19 mouse cellular contexts compared by ENCODE assay signal in the genomic region with DNA sequence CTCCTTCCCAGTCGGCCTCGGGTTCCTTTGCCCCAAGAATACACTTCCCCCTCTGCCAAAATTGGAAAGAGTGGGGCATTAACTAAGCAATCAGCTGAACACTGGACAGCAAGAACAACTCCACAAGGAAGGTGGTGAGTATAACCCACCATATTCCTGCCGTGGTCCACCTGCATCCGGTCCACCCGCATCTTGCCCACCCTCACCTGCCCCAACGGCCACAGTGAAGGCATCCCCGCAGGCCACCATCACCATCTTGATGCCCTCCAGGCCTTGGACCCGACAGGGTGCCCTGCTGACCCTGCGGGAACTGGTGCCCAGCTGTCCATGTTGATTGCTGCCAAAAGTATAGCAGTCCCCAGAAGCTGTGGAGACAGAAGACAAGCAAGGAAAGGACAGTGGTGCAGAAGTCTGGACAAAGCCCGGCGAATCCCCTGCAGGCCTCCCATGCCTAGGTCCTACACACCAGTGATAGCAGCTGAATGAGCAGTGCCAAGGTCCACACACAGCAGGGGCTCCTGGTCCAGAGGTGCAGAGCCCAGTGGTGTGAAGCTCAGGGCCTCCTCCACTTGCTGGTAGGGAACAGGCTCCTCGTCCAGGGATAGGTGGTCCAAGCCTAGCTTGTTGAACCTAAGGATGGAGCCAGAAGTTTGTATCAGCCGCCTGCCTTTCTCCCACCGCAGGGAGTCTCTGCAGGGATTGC. TPM values are rescaled to one million over a fixed set of nuclear protein-coding genes. Genes with fewer than 3 reads are reported as not detected.
A peak's percentile ranks its signal among the peaks of the same experiment; 100 is the strongest.
DNase-seq lines count a peak whose midpoint lies in the region; ATAC-seq and TF ChIP-seq lines count a peak whose summit lies in the region.
"Had no signal": no experiment of that assay in that cellular context is flagged by ENCODE, and none has a peak within 500 bp of the region (broad histone marks: within the 10 kb centered on the region; RNA-seq: fewer than 3 reads in every experiment).

No protein-coding gene starts in this region.

- peaks cover 37% of the 10 kb centered on the region for H3K4me1 ChIP-seq in hindbrain, embryonic 10.5 days (replicated peaks)
- peaks cover 21% of the 10 kb centered on the region for H3K4me1 ChIP-seq in hindbrain, embryonic 14.5 days (replicated peaks; ENCODE audit: control insufficient read depth, insufficient read depth, low read length)
- H3K4me1 ChIP-seq in G1E (ENCODE audit: insufficient read depth, low read depth, low read length): peaks cover 93% of the 10 kb centered on the region
- peaks cover 89% of the 10 kb centered on the region for H3K4me1 ChIP-seq in liver, embryonic 13.5 days (replicated peaks)
- H3K4me1 ChIP-seq in stomach, embryonic 16.5 days (ENCODE audit: control insufficient read depth, insufficient read depth, low read length): peaks cover 27% of the 10 kb centered on the region

- no peak for DNase-seq in hindbrain, embryonic 10.5 days (ENCODE audit: low spot score)
- no peak for DNase-seq in hindbrain, embryonic 14.5 days (ENCODE audit: low spot score)
- no peak for DNase-seq in G1E (ENCODE audit: low spot score)
- DNase-seq in liver, embryonic 13.5 days: no peak
- DNase-seq in urinary bladder, adult 2 months (ENCODE audit: low spot score): no peak
- DNase-seq: cerebellum, postnatal 25 days; heart, postnatal 4 days; right cerebral cortex, adult 18-20 months; spleen, adult 18-20 months; thymus, postnatal 36 days had no signal

- TF ChIP-seq CTCF in G1E (IDR thresholded peaks at IDR 0.05; ENCODE audit: low read depth, low read length): no peak

- H3K4me3 ChIP-seq in hindbrain, embryonic 10.5 days: no peak overlapping the region
- H3K4me3 ChIP-seq in hindbrain, embryonic 14.5 days (replicated peaks; ENCODE audit: low read length): no peak overlapping the region
- peak overlapping the region; percentile 49; the same call in 1 of the 2 replicates for H3K4me3 ChIP-seq in G1E (ENCODE audit: low read depth, low read length)
- no peak overlapping the region for H3K4me3 ChIP-seq in liver, embryonic 13.5 days (replicated peaks)
- H3K4me3 ChIP-seq in stomach, embryonic 16.5 days (replicated peaks; ENCODE audit: low read length): no peak overlapping the region
- H3K4me3 ChIP-seq: heart, embryonic 13.5 days; layer of hippocampus, adult 2 months; left cerebral cortex, adult 2 months; limb, embryonic 12.5 days had no signal

- 0 out of 2 replicates have a peak overlapping the region, but pooled peaks have one; percentile 25 for H3K27ac ChIP-seq in hindbrain, embryonic 10.5 days
- no peak overlapping the region for H3K27ac ChIP-seq in hindbrain, embryonic 14.5 days
- peak overlapping the region; percentile 91 for H3K27ac ChIP-seq in liver, embryonic 13.5 days
- H3K27ac ChIP-seq in stomach, embryonic 16.5 days (ENCODE audit: low read length): 0 out of 2 replicates have a peak overlapping the region, but pooled peaks have one; percentile 14
- H3K27ac ChIP-seq: heart, embryonic 13.5 days; layer of hippocampus, adult 2 months; left cerebral cortex, adult 2 months; limb, embryonic 12.5 days had no signal

- peaks cover 14% of the 10 kb centered on the region for H3K27me3 ChIP-seq in hindbrain, embryonic 10.5 days (ENCODE audit: insufficient read depth, poor library complexity, severe bottlenecking)
- no peaks in the 10 kb centered on the region for H3K27me3 ChIP-seq in hindbrain, embryonic 14.5 days (ENCODE audit: control insufficient read depth, insufficient read depth, low read length)
- no peaks in the 10 kb centered on the region for H3K27me3 ChIP-seq in G1E (ENCODE audit: insufficient read depth, low read length)
- no peaks in the 10 kb centered on the region for H3K27me3 ChIP-seq in liver, embryonic 13.5 days
- no peaks in the 10 kb centered on the region for H3K27me3 ChIP-seq in stomach, embryonic 16.5 days (ENCODE audit: control insufficient read depth, insufficient read depth, low read length)
- H3K27me3 ChIP-seq: heart, embryonic 13.5 days; limb, embryonic 12.5 days had no signal

- no peaks in the 10 kb centered on the region for H3K9me3 ChIP-seq in hindbrain, embryonic 10.5 days
- H3K9me3 ChIP-seq in hindbrain, embryonic 14.5 days (ENCODE audit: control insufficient read depth, low read length): no peaks in the 10 kb centered on the region
- H3K9me3 ChIP-seq in G1E (replicated peaks): 0 out of 2 replicates have a peak, but pooled peaks cover 2% of the 10 kb centered on the region
- H3K9me3 ChIP-seq in liver, embryonic 13.5 days (replicated peaks): no peaks in the 10 kb centered on the region
- no peaks in the 10 kb centered on the region for H3K9me3 ChIP-seq in stomach, embryonic 16.5 days (replicated peaks; ENCODE audit: control insufficient read depth, low read length)
- H3K9me3 ChIP-seq: heart, embryonic 13.5 days; limb, embryonic 12.5 days had no signal

- H3K36me3 ChIP-seq in hindbrain, embryonic 10.5 days: peaks cover 22% of the 10 kb centered on the region
- peaks cover 2% of the 10 kb centered on the region; the same call in 1 of the 2 replicates for H3K36me3 ChIP-seq in hindbrain, embryonic 14.5 days (replicated peaks; ENCODE audit: control insufficient read depth, insufficient read depth)
- peaks cover 51% of the 10 kb centered on the region for H3K36me3 ChIP-seq in G1E (replicated peaks)
- peaks cover 24% of the 10 kb centered on the region for H3K36me3 ChIP-seq in liver, embryonic 13.5 days
- no peaks in the 10 kb centered on the region for H3K36me3 ChIP-seq in stomach, embryonic 16.5 days (ENCODE audit: control insufficient read depth, insufficient read depth, low read length)

- H3K9ac ChIP-seq in hindbrain, embryonic 14.5 days: no peak overlapping the region
- H3K9ac ChIP-seq in liver, embryonic 13.5 days: peak overlapping the region; percentile 62
- no peak overlapping the region for H3K9ac ChIP-seq in stomach, embryonic 16.5 days (ENCODE audit: low read length)
- H3K9ac ChIP-seq: heart, embryonic 13.5 days; limb, embryonic 12.5 days had no signal

- 87% methylated on average over 14 of the region's 14 CpGs for WGBS in hindbrain, embryonic 10.5 days
- WGBS in hindbrain, embryonic 14.5 days: 92% methylated on average over 14 of the region's 14 CpGs
- 89% methylated on average over 14 of the region's 14 CpGs for WGBS in liver, embryonic 13.5 days (ENCODE audit: insufficient replicate concordance)
- WGBS in stomach, embryonic 16.5 days: 91% methylated on average over 14 of the region's 14 CpGs

- no peak for ATAC-seq in hindbrain, embryonic 14.5 days (ENCODE audit: low FRiP score)
- no peak for ATAC-seq in G1E (ENCODE audit: extremely low read depth, insufficient number of reproducible peaks, low FRiP score, poor library complexity, severe bottlenecking)
- ATAC-seq in liver, embryonic 13.5 days (ENCODE audit: low read depth): no peak
- ATAC-seq in stomach, embryonic 16.5 days (ENCODE audit: insufficient read depth, low FRiP score): no peak
- no peak for ATAC-seq in erythroid progenitor cell, adult 5-6 weeks (replicated peaks; ENCODE audit: low FRiP score, poor library complexity, severe bottlenecking)
- ATAC-seq: forebrain, embryonic 16.5 days; inflammation-experienced regulatory T-cells, adult 6 months; midbrain, embryonic 16.5 days had no signal

- no peak overlapping the region for H3K4me2 ChIP-seq in hindbrain, embryonic 14.5 days (replicated peaks)
- peak overlapping the region; percentile 73 for H3K4me2 ChIP-seq in liver, embryonic 13.5 days
- H3K4me2 ChIP-seq in stomach, embryonic 16.5 days (ENCODE audit: low read depth, low read length): no peak overlapping the region
- H3K4me2 ChIP-seq: heart, embryonic 13.5 days; limb, embryonic 12.5 days had no signal

RNA-seq across cellular contexts. Expression of a gene that starts 2.0 kb away (rescaled TPM):
- 124 and 163 TPM in 2 replicates for polyA plus RNA-seq in hindbrain, embryonic 10.5 days (2016; fragmentation: Nextera tagmentation; extraction: Ambion mirVana)
- 57.2 and 63.5 TPM in 2 replicates for polyA plus RNA-seq in hindbrain, embryonic 14.5 days (2014; fragmentation: Nextera tagmentation; extraction: Ambion mirVana)
- total RNA-seq in G1E (2014; fragmentation: Nextera tagmentation) (26.2 and 42.8 TPM in 2 replicates), G1E (2017) (7.0 and 9.2 TPM in 2 replicates)
- 53.0 and 74.4 TPM in 2 replicates for polyA plus RNA-seq in G1E (2012)
- 28.0 and 34.6 TPM in 2 replicates for polyA plus RNA-seq in liver, embryonic 13.5 days (2015; fragmentation: Nextera tagmentation; extraction: Ambion mirVana)
- 50.9 and 55.1 TPM in 2 replicates for polyA plus RNA-seq in stomach, embryonic 16.5 days (2015; fragmentation: Nextera tagmentation; extraction: Ambion mirVana)
- 11.3 and 35.3 TPM in 2 replicates for total RNA-seq in erythroid progenitor cell, adult 5-6 weeks (2015; ENCODE audit: low replicate concordance)
- total RNA-seq in erythroid progenitor cell, adult 5-6 weeks (2017; ENCODE audit: low replicate concordance): 14.6 and 16.1 TPM in 2 replicates
- 20.4 and 26.1 TPM in 2 replicates for polyA plus RNA-seq in urinary bladder, adult 2 months (2012; rRNA removed)

RNA-seq across cellular contexts. Expression of a gene that starts 9.1 kb away (rescaled TPM):
- 11.3 and 12.1 TPM in 2 replicates for polyA plus RNA-seq in hindbrain, embryonic 10.5 days (2016; fragmentation: Nextera tagmentation; extraction: Ambion mirVana)
- polyA plus RNA-seq in hindbrain, embryonic 14.5 days (2014; fragmentation: Nextera tagmentation; extraction: Ambion mirVana): 4.6 and 6.0 TPM in 2 replicates
- total RNA-seq in G1E (2014; fragmentation: Nextera tagmentation): 7.8 and 14.8 TPM in 2 replicates
- 7.8 and 9.9 TPM in 2 replicates for total RNA-seq in G1E (2017)
- polyA plus RNA-seq in G1E (2012): 7.3 and 8.5 TPM in 2 replicates
- polyA plus RNA-seq in liver, embryonic 13.5 days (2015; fragmentation: Nextera tagmentation; extraction: Ambion mirVana): 8.9 and 9.2 TPM in 2 replicates
- 16.7 and 19.0 TPM in 2 replicates for polyA plus RNA-seq in stomach, embryonic 16.5 days (2015; fragmentation: Nextera tagmentation; extraction: Ambion mirVana)
- total RNA-seq in erythroid progenitor cell, adult 5-6 weeks (2015; ENCODE audit: low replicate concordance): 43.2 and 79.6 TPM in 2 replicates
- 35.9 and 76.8 TPM in 2 replicates for total RNA-seq in erythroid progenitor cell, adult 5-6 weeks (2017; ENCODE audit: low replicate concordance)
- polyA plus RNA-seq in urinary bladder, adult 2 months (2012; rRNA removed): 14.4 and 19.7 TPM in 2 replicates

RNA-seq across cellular contexts. Expression of a gene that starts 9.1 kb away (rescaled TPM):
- polyA plus RNA-seq in hindbrain, embryonic 10.5 days (2016; fragmentation: Nextera tagmentation; extraction: Ambion mirVana): 7.0 and 8.9 TPM in 2 replicates
- polyA plus RNA-seq in hindbrain, embryonic 14.5 days (2014; fragmentation: Nextera tagmentation; extraction: Ambion mirVana): 13.4 and 16.6 TPM in 2 replicates
- total RNA-seq in G1E (2014; fragmentation: Nextera tagmentation): 14.7 and 15.5 TPM in 2 replicates
- total RNA-seq in G1E (2017): 6.7 TPM in 2 replicates
- polyA plus RNA-seq in G1E (2012): 47.8 and 59.3 TPM in 2 replicates
- 50.3 and 54.3 TPM in 2 replicates for polyA plus RNA-seq in liver, embryonic 13.5 days (2015; fragmentation: Nextera tagmentation; extraction: Ambion mirVana)
- 32.5 and 32.8 TPM in 2 replicates for polyA plus RNA-seq in stomach, embryonic 16.5 days (2015; fragmentation: Nextera tagmentation; extraction: Ambion mirVana)
- total RNA-seq in erythroid progenitor cell, adult 5-6 weeks (2015; ENCODE audit: low replicate concordance): 174 and 194 TPM in 2 replicates
- 107 and 197 TPM in 2 replicates for total RNA-seq in erythroid progenitor cell, adult 5-6 weeks (2017; ENCODE audit: low replicate concordance)
- 24.1 and 33.5 TPM in 2 replicates for polyA plus RNA-seq in urinary bladder, adult 2 months (2012; rRNA removed)

RNA-seq across cellular contexts. Expression of a gene that starts 16.0 kb away (rescaled TPM):
- polyA plus RNA-seq in hindbrain, embryonic 10.5 days (2016; fragmentation: Nextera tagmentation; extraction: Ambion mirVana): 1,007 and 1,099 TPM in 2 replicates
- polyA plus RNA-seq in hindbrain, embryonic 14.5 days (2014; fragmentation: Nextera tagmentation; extraction: Ambion mirVana): 880 and 1,029 TPM in 2 replicates
- total RNA-seq in G1E (2014; fragmentation: Nextera tagmentation) (1,467 and 1,695 TPM in 2 replicates), G1E (2017) (2,502 and 2,557 TPM in 2 replicates)
- 844 and 2,130 TPM in 2 replicates for polyA plus RNA-seq in G1E (2012)
- 1,033 and 1,075 TPM in 2 replicates for polyA plus RNA-seq in liver, embryonic 13.5 days (2015; fragmentation: Nextera tagmentation; extraction: Ambion mirVana)
- 1,025 and 1,263 TPM in 2 replicates for polyA plus RNA-seq in stomach, embryonic 16.5 days (2015; fragmentation: Nextera tagmentation; extraction: Ambion mirVana)
- total RNA-seq in erythroid progenitor cell, adult 5-6 weeks (2015; ENCODE audit: low replicate concordance): 1,034 and 1,190 TPM in 2 replicates
- total RNA-seq in erythroid progenitor cell, adult 5-6 weeks (2017; ENCODE audit: low replicate concordance): 811 and 1,012 TPM in 2 replicates
- polyA plus RNA-seq in urinary bladder, adult 2 months (2012; rRNA removed): 2,424 and 3,048 TPM in 2 replicates

RNA-seq across cellular contexts. Expression of a gene that starts 20.8 kb away (rescaled TPM):
- 71.8 and 80.5 TPM in 2 replicates for polyA plus RNA-seq in hindbrain, embryonic 10.5 days (2016; fragmentation: Nextera tagmentation; extraction: Ambion mirVana)
- polyA plus RNA-seq in hindbrain, embryonic 14.5 days (2014; fragmentation: Nextera tagmentation; extraction: Ambion mirVana): 46.4 and 53.2 TPM in 2 replicates
- total RNA-seq in G1E (2014; fragmentation: Nextera tagmentation) (0.60 TPM in 1 of 2 replicates, not detected in the other), G1E (2017) (not detected in 2 replicates)
- 0.52 and 0.95 TPM in 2 replicates for polyA plus RNA-seq in G1E (2012)
- polyA plus RNA-seq in liver, embryonic 13.5 days (2015; fragmentation: Nextera tagmentation; extraction: Ambion mirVana): 13.5 and 15.6 TPM in 2 replicates
- polyA plus RNA-seq in stomach, embryonic 16.5 days (2015; fragmentation: Nextera tagmentation; extraction: Ambion mirVana): 88.3 and 90.9 TPM in 2 replicates
- 2.9 TPM in 1 of 2 replicates, not detected in the other for total RNA-seq in erythroid progenitor cell, adult 5-6 weeks (2015; ENCODE audit: low replicate concordance)
- total RNA-seq in erythroid progenitor cell, adult 5-6 weeks (2017; ENCODE audit: low replicate concordance): 2.6 and 7.1 TPM in 2 replicates
- polyA plus RNA-seq in urinary bladder, adult 2 months (2012; rRNA removed): 66.7 and 79.2 TPM in 2 replicates
